Mouse (Mus musculus) embryonic facial prominence, embryonic 10.5 days (tissue): ENCODE measurements around the gene Celf2. TPM values are rescaled to one million over a fixed set of nuclear protein-coding genes. Genes with fewer than 3 reads are reported as not detected.

ENCODE experiments used
- DNase-seq: peaks from one replicate; pipeline ENCODE4 v3.0.0-alpha.2; 2017; ENCODE audit warnings: low spot score
- H3K27ac ChIP-seq: fragments of 300-500 bp; sonication (generic); replicated peaks from 2 replicates; pipeline ENCODE4 v1.5.1; 2016; ENCODE audit warnings: mild to moderate bottlenecking
- H3K27me3 ChIP-seq: fragments of 300-500 bp; sonication (generic); replicated peaks from 2 replicates; pipeline ENCODE4 v1.6.1; 2016; ENCODE audit warnings: low read depth, mild to moderate bottlenecking; ENCODE audit not compliant: poor library complexity, severe bottlenecking
- H3K36me3 ChIP-seq: fragments of 300-500 bp; sonication (generic); replicated peaks from 2 replicates; pipeline ENCODE4 v1.6.1; 2016; ENCODE audit warnings: mild to moderate bottlenecking, moderate library complexity
- H3K4me1 ChIP-seq: fragments of 300-500 bp; sonication (generic); 2 replicates; pipeline ENCODE4 v1.6.1; 2016
- H3K4me3 ChIP-seq: fragments of 300-500 bp; sonication (generic); 2 replicates; pipeline ENCODE4 v1.5.1; 2016; ENCODE audit warnings: mild to moderate bottlenecking, moderate library complexity
- H3K9me3 ChIP-seq: fragments of 300-500 bp; sonication (generic); 2 replicates; pipeline ENCODE4 v1.6.1; 2016; ENCODE audit warnings: mild to moderate bottlenecking
- WGBS: fragments of 180-500 bp; shearing (Covaris S2); methylation state at CpG from one replicate; pipeline ENCODE4 v1.1.7; 2016; 5-methylcytosine and 5-hydroxymethylcytosine counted together
- polyA plus RNA-seq: library from polyadenylated mRNA; unstranded; fragments of >200 nt; fragmentation: Nextera tagmentation; extraction: Ambion mirVana; gene quantifications from 2 replicates; pipeline ENCODE4 v1.2.1, GENCODE M21; 2016

Celf2 gene
- polyA plus RNA-seq, 1 experiment from 2014 or later = 27.7 TPM

DNA sequence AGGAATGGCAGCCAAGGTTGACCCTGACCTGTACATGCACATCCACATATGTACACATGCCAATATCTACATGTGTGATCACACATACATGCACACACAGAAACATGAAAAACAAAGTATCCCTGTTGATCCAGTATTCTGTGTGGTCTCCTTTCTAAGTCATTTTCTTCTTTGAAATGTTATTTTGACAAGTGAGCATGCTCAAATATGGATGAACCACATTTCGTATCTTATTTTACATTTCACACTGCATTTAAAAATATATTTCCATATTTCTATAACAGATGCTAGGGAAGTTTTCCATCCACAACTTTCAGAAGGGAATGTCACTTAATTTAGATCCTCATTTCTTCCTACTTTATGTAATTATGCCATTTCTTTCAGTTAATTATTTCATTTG, 364.5 kb downstream of the Celf2 start:
- Histone ChIP-seq H3K4me1 (no peaks in the 10 kb centered on the region), H3K4me3 (no peak overlapping the region), H3K27me3 (no peaks in the 10 kb centered on the region), H3K9me3 (no peaks in the 10 kb centered on the region), H3K36me3 (no peaks in the 10 kb centered on the region), H3K27ac (no peak overlapping the region)
- 87% methylated on average over 1 of the region's 1 CpGs for WGBS
- DNase-seq = no peak

DNA sequence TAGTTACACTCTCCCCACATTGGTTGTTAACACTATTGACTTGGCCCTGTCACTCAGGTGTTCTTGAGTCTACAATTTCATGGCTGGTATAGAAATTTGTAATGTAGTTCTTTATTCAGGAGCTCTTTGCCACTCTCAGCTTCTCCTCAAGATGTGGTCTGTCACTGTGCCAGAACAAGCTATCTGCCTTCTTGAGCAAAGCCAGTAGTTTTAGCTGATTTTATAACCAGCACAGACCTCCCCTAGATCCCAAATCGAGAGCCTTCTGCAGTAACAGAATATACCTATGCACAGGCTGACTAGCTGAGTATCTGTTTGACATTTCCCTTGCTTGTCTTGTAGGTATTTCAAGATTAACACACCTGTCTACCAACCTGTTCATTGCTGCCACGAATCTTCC, 386.0 kb downstream of the Celf2 start:
- no peak overlapping the region for H3K4me3 ChIP-seq
- H3K4me1 ChIP-seq = peaks cover 8% of the 10 kb centered on the region
- no peaks in the 10 kb centered on the region for H3K9me3 ChIP-seq
- no peak overlapping the region for H3K27ac ChIP-seq
- H3K36me3 ChIP-seq = no peaks in the 10 kb centered on the region
- 91% methylated on average over 2 of the region's 2 CpGs for WGBS
- no peak for DNase-seq
- no peaks in the 10 kb centered on the region for H3K27me3 ChIP-seq

DNA sequence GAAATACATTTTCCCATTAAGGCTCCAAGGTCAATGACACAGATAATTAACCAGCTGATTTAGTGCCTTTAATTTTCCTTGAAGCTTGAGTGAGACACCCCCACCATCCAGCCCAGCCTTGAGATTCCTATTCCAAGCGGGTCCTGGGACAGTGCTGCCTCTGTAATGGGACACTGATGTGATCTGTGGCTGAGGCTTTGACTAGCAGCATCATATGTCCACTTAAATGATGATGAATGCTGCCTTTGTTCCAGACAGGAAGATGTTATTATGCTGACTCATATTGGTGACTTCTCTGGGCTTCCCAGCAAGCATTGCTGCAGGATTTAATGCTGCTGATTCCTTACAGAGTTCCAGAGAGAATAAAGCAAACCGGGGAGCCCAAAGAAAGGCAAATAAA, 393.6 kb downstream of the Celf2 start:
- H3K27ac ChIP-seq = no peak overlapping the region
- peak; percentile 26 for DNase-seq

DNA sequence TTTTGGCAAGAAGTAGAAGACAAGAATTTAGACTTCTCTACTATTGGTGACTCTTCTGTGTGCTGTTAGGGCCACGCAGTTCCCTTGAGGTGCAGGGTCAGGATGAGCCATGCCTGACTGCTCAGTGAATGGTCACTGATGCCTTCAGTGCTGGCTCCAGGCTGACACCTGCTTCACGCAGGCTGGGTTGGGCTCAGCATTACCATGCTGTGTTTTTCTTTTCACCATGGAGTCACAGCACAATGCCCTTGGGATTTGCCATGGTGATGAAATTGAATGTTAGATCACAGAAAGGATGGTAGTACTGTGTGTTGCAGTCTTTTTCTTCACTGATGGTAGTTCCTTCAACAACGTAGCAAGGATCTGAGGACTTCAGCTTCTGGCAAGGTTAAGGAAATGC, 394.2 kb downstream of the Celf2 start:
- no peak overlapping the region for H3K27ac ChIP-seq
- no peak for DNase-seq
- 66% methylated on average over 3 of the region's 3 CpGs for WGBS

More for the DNA sequence above, 393.6 kb downstream of the Celf2 start:
- WGBS = 12% methylated on average over 2 of the region's 2 CpGs
- H3K36me3 ChIP-seq = no peaks in the 10 kb centered on the region
- H3K4me1 ChIP-seq = peaks cover 17% of the 10 kb centered on the region
- no peaks in the 10 kb centered on the region for H3K27me3 ChIP-seq
- no peak overlapping the region for H3K4me3 ChIP-seq
- no peaks in the 10 kb centered on the region for H3K9me3 ChIP-seq

DNA sequence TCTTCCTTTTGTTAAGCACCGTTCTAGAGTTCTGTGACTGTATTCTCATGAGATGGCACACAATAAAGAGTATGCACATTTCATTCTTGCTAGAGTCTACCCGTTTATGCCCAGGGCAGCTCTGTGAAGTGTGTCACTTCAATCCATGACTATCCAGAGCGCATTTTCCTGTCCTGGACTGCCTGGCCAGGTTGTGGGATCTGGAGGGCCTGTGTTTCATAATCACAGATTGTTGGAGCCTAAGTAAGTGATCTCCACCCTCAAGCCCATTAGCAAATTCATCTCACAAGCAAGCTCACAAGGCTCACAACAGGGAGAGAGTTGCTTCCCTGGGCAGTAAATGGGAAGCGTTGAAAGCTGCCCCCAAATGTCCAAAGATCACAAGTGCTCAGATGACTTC, 395.6 kb downstream of the Celf2 start:
- H3K4me3 ChIP-seq = no peak overlapping the region
- no peaks in the 10 kb centered on the region for H3K27me3 ChIP-seq
- 89% methylated on average over 4 of the region's 4 CpGs for WGBS
- no peaks in the 10 kb centered on the region for H3K36me3 ChIP-seq
- no peak overlapping the region for H3K27ac ChIP-seq
- peaks cover 17% of the 10 kb centered on the region for H3K4me1 ChIP-seq
- no peak for DNase-seq
- H3K9me3 ChIP-seq = no peaks in the 10 kb centered on the region

More for the DNA sequence above, 394.2 kb downstream of the Celf2 start:
- Histone ChIP-seq H3K9me3 (no peaks in the 10 kb centered on the region), H3K36me3 (no peaks in the 10 kb centered on the region), H3K4me3 (no peak overlapping the region), H3K27me3 (no peaks in the 10 kb centered on the region), H3K4me1 (peaks cover 17% of the 10 kb centered on the region)

DNA sequence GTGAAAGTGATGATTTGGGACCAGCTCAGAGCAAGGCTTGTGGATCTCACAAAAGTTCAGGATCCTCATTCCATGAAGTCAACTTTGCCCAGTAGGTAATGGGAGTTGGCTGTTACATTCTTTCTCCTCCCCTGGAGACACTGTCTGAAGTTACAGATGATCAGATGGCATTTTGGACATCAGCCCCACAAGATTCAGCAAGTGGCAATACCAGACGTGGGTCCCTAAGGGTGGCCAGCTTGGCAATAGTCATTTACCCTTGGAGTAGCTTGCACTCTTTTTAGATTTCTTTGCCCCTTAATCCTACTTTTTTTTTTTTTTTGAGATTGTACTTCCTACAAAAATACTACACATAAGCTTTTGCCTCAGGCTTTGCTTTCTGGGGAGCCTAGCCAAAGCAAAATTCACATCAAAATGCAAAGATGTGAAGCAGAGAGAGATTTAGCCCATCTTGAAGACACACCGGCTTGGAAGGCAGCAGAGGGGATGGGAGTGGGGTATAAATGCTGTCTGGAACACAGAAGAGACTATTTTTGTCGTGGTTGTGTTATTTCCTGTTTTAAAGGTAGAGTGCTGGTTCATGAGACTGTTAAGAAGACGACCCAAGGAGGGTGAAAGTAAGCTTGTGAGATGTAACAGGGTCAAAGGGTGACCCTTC, 397.1 kb downstream of the Celf2 start:
- Histone ChIP-seq H3K27me3 (no peaks in the 10 kb centered on the region), H3K4me3 (no peak overlapping the region), H3K9me3 (no peaks in the 10 kb centered on the region), H3K36me3 (no peaks in the 10 kb centered on the region), H3K27ac (no peak overlapping the region), H3K4me1 (peaks cover 17% of the 10 kb centered on the region)
- 60% methylated on average over 4 of the region's 4 CpGs for WGBS
- DNase-seq = no peak

DNA sequence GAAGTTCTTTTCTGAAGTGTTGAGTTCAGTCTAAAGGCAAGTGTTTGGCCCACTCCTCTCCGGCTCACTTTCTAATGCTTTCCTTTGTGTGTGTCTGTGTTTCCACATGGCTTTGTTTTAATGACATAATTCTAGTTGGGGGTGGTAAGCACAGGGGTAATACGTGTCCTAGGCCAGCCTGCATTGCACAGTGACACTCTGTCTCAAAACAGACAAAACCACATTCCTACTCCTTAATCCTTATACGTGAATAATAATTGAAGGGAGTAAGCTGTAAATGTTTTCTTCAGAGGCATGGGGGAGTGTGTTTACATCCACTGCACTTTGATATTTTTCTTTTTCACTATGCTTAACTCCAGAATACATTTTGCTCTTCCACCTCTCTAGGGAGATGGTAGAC, 415.9 kb downstream of the Celf2 start:
- Histone ChIP-seq H3K9me3 (no peaks in the 10 kb centered on the region), H3K36me3 (no peaks in the 10 kb centered on the region), H3K4me3 (no peak overlapping the region), H3K27ac (no peak overlapping the region), H3K27me3 (no peaks in the 10 kb centered on the region), H3K4me1 (peaks cover 9% of the 10 kb centered on the region)
- DNase-seq = no peak
- 59% methylated on average over 3 of the region's 3 CpGs for WGBS

DNA sequence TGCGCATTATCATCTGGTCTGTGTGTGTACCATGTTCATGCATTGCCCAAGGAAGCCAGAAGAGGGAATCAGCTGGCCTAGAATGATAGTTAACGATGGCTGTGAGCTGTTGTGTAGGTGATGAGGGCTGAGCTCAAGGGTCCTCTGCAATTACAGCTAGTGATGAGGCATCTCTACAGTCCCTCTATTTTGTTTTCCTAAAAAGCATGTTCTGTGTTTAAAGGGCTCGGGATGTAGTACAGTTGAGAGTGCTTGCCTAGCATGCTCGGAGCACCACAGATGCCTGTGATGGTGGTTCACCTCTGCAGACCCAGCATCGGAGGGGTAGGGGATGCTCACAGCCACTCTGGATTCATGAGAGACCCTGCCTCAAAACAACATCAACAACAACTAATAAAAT, 416.7 kb downstream of the Celf2 start:
- no peaks in the 10 kb centered on the region for H3K27me3 ChIP-seq
- H3K27ac ChIP-seq = no peak overlapping the region
- H3K9me3 ChIP-seq = no peaks in the 10 kb centered on the region
- peaks cover 9% of the 10 kb centered on the region for H3K4me1 ChIP-seq
- H3K36me3 ChIP-seq = no peaks in the 10 kb centered on the region
- DNase-seq = no peak
- H3K4me3 ChIP-seq = no peak overlapping the region
- WGBS = 96% methylated on average over 5 of the region's 5 CpGs

DNA sequence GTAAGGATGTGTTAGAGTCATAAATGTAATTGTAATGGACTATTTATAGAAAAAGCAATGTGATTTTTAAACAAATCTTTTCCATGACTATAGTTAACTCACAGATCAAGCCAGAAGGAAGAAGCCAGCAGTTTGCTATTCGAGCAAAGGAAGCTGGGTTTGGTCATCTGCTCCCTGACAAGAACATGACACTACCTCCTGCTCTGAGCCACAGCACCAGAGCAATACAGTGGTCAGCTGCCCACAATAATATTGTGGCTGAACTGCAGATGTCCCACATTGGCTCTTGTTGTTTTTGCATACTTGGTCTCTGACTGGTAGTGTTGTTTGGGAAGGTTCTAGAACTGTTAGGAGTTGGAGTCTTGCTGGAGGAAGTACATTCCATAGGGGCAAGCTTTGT, 418.9 kb downstream of the Celf2 start:
- no peaks in the 10 kb centered on the region for H3K36me3 ChIP-seq
- DNase-seq = no peak
- H3K27ac ChIP-seq = no peak overlapping the region
- H3K4me3 ChIP-seq = no peak overlapping the region
- no peaks in the 10 kb centered on the region for H3K9me3 ChIP-seq
- no peaks in the 10 kb centered on the region for H3K27me3 ChIP-seq
- peaks cover 9% of the 10 kb centered on the region for H3K4me1 ChIP-seq
- WGBS = 82% methylated on average over 1 of the region's 1 CpGs

DNA sequence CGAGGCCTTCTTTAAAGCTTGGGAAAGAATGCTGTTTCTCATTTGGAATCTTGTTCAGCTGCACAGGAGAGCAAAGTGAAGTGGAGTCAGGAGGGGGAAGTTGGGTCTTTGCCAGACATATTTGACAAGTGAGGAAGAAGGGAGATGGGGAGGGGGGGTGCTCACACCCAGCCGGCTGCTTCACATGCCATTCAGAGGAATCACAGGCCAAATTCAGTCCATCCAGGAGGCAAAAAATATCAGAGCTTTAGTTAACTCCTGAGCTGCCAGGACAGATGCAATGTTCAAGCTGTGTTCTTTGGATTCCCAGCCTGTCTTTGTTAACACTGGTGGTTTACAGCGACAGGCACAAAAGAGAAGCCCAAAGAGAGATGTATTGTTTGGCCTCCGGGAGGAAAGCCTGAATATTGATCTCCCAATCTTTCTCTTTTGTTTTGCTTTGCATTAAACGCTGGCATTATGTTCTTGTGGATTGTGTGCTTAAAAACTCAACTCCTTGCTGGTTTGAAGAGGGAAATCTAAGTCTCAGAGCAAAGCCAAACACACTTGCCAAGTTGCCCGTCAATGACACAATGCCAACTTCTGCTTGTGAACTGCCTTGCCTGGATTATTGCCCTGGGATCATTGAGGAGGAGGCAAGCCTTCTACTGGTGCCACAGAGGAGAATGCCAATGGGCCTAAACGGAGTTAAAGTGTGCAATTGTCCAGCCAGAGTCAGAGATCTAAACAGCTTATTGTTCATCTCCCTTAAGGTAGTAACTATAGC, 420.1 kb downstream of the Celf2 start:
- H3K27me3 ChIP-seq = no peaks in the 10 kb centered on the region
- peak overlapping the region; percentile 78 for H3K27ac ChIP-seq
- 26% methylated on average over 7 of the region's 7 CpGs for WGBS
- H3K9me3 ChIP-seq = no peaks in the 10 kb centered on the region
- H3K4me1 ChIP-seq = peaks cover 9% of the 10 kb centered on the region
- no peaks in the 10 kb centered on the region for H3K36me3 ChIP-seq
- no peak overlapping the region for H3K4me3 ChIP-seq
- peak; percentile 56 for DNase-seq

DNA sequence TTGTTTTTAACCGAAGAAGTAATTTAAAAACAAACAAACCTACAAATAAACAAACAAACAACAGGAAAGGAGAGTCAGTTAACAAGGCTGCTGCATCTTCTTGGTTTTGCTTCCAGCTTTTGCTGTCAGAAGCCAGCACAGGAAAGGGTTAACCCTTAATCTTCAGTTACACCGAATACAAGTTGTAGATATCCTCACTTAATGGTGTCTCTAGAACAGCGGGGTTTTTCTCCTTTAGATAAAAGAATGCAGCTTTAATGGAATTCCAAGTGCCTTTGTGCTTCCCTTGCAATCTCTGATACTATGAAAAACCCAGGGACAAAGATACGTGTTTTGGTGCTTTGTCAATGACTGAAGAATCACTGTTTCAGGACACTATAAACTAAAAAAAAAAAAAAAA, 420.8 kb downstream of the Celf2 start:
- WGBS = 31% methylated on average over 4 of the region's 4 CpGs
- DNase-seq = no peak
- Histone ChIP-seq H3K9me3 (no peaks in the 10 kb centered on the region), H3K27me3 (no peaks in the 10 kb centered on the region), H3K4me3 (no peak overlapping the region), H3K36me3 (no peaks in the 10 kb centered on the region), H3K4me1 (peaks cover 9% of the 10 kb centered on the region), H3K27ac (no peak overlapping the region)

DNA sequence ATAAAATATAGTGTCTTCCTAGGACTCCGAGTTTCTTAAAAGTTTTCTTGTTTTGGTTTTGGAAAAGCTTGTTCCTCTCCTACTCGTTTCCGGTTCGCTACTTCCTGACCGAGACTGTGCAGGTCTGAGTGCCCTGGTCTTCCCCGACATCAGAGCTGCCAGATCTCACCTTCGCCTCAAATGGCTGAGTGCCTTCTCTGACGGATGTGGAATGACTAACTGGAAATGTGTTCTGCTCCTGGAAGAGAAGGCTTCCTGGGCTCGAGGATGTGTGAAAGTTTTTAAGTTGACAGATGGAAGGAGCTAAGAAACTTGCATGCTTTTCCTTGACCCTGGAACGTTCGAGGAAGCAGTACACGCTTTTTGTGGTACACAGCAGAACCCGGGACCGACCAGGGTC, 421.9 kb downstream of the Celf2 start:
- no peak overlapping the region for H3K27ac ChIP-seq
- no peaks in the 10 kb centered on the region for H3K9me3 ChIP-seq
- no peak for DNase-seq
- 73% methylated on average over 14 of the region's 14 CpGs for WGBS
- no peaks in the 10 kb centered on the region for H3K36me3 ChIP-seq
- H3K27me3 ChIP-seq = 0 out of 2 replicates have a peak, but pooled peaks cover under 1% of the 10 kb centered on the region
- peaks cover 9% of the 10 kb centered on the region for H3K4me1 ChIP-seq
- H3K4me3 ChIP-seq = no peak overlapping the region

DNA sequence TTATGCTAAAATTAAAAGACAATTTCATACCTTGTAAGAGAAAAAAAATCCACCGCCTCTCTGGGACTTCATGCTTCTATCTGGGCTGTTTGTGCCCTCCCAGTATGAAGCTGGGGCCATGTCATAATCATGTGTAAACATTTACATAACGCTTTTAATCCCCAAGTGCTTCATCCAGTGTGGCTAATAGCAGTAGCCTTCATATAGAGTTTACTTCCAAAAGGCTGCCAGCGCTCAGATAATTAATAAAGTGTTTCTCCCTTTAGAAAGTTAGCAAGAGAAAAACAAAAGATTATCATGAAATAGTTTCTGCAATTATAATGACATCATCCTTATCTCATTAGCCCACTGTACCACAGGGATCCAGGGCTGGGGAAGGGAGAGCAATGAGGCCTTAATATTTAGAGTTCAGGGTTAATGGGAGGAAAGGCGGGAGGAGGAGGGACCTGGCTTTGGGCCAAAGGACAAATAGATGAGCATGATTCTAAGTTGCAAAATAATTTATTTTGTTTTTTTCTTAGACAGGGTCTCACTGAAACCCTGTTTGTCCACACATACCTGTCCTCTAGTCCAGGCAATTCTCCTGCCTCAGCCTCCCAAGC, 425.8 kb downstream of the Celf2 start:
- WGBS = 88% methylated on average over 4 of the region's 4 CpGs

More for the DNA sequence above, 425.8 kb downstream of the Celf2 start:
- H3K27ac ChIP-seq = no peak overlapping the region
- H3K27me3 ChIP-seq = peaks cover 6% of the 10 kb centered on the region; the same call in 1 of the 2 replicates
- H3K4me3 ChIP-seq = no peak overlapping the region
- H3K9me3 ChIP-seq = no peaks in the 10 kb centered on the region
- no peak for DNase-seq
- peaks cover 24% of the 10 kb centered on the region for H3K4me1 ChIP-seq
- no peaks in the 10 kb centered on the region for H3K36me3 ChIP-seq
